Mouse (Mus musculus): ENCODE measurements at regions not wholly inside any gene's neighbourhood (a gene's known extent, or its start where the extent isn't known, plus 50 kb on each side); places are given as distances from the start of the nearest gene placed in this dataset.

DNA sequence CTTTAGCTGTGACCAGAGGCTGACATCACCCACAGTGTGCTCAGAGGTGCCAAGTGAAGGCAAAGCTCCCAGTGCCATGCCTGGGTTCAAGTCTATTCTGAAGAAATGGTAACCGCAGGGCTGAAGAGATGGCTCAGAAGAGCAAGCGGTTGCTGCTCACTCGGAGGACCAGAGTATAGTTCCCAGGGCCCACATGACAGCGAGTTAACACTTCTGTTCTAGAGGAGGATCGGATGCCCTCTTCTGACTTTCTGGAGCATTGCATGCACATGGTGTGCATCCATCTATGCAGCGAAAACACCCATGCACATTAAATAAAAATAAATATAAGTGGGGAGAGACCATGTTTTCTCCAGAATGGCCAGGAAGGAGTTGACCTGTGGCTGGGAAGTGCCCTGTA, 209.5 kb downstream of the Sorl1 start:
- no peak overlapping the region; the same call in 1 of the 2 replicates for H3K27ac ChIP-seq
- WGBS, result 93% methylated on average over 6 of the region's 6 CpGs
- no peaks in the 10 kb centered on the region for H3K9me3 ChIP-seq
- H3K36me3 ChIP-seq, result no peaks in the 10 kb centered on the region
- no peak for ATAC-seq (ENCODE audit: low FRiP score, low read depth)
- no peaks in the 10 kb centered on the region for H3K27me3 ChIP-seq
- H3K4me1 ChIP-seq, result peaks cover 41% of the 10 kb centered on the region
- no peak overlapping the region for H3K4me2 ChIP-seq (replicated peaks)
- H3K4me3 ChIP-seq, result no peak overlapping the region
- no peak overlapping the region for H3K9ac ChIP-seq

DNA sequence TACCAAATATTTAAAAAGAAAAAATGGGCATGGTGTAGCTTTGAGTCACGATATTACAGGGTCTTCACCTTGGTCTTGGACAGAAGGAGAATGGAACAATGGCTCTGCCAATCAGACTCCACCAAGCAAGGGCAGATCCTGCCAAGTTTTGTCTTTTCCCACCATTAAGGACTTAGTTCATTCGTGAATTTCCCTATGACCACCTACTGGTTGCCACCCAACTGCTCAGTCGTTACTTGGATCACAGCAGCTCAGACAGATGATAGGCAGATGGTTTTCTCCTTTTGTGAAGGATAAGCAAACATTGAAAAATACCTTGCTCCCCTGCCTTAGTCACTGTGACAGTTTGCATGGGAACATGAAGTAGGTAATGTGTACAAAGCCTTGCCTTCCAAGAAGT, 210.2 kb downstream of the Sorl1 start:
- H3K27ac ChIP-seq, result no peak overlapping the region; the same call in 1 of the 2 replicates
- no peak for ATAC-seq (ENCODE audit: low FRiP score, low read depth)
- no peaks in the 10 kb centered on the region for H3K9me3 ChIP-seq
- H3K4me1 ChIP-seq, result peaks cover 34% of the 10 kb centered on the region
- no peaks in the 10 kb centered on the region for H3K36me3 ChIP-seq
- 73% methylated on average over 3 of the region's 3 CpGs for WGBS
- no peak overlapping the region for H3K9ac ChIP-seq
- no peaks in the 10 kb centered on the region for H3K27me3 ChIP-seq
- no peak overlapping the region for H3K4me2 ChIP-seq (replicated peaks)
- no peak overlapping the region for H3K4me3 ChIP-seq

GRCm38 (mm10) chr9:41912482-41912881, 211.6 kb downstream of the Sorl1 start:
- Histone ChIP-seq H3K27ac (peak overlapping the region; percentile 87), H3K9ac (no peak overlapping the region), H3K4me2 (replicated peaks) (no peak overlapping the region), H3K36me3 (no peaks in the 10 kb centered on the region), H3K27me3 (no peaks in the 10 kb centered on the region), H3K4me3 (no peak overlapping the region), H3K4me1 (peaks cover 20% of the 10 kb centered on the region), H3K9me3 (no peaks in the 10 kb centered on the region)
- ATAC-seq (ENCODE audit: low FRiP score, low read depth), result peak; percentile 79
- WGBS, result 15% methylated on average over 5 of the region's 5 CpGs

DNA sequence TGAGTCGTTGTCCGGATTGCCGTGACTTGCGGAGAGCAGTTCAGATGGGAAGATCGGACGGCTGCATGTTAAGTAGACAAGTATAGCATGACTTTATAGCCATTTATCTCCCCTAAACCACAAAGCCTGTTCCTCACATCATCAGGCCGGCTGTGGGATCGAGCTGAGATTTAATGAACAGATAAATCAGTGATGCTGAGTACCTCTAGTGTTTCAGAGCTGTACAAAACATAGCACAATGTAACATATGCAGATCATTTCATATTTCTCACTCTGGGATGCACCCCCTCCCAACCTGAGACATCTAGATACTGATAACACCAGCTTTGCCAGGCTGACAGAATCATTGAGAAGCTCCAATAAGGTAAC, 223.5 kb downstream of the Sorl1 start:
- H3K9ac ChIP-seq, result 0 out of 2 replicates have a peak overlapping the region, but pooled peaks have one; percentile 2
- no peak overlapping the region for H3K4me3 ChIP-seq
- no peaks in the 10 kb centered on the region for H3K36me3 ChIP-seq
- no peak; the same call in none of the 2 replicates for ATAC-seq (ENCODE audit: low FRiP score, low read depth)
- peaks cover 34% of the 10 kb centered on the region for H3K4me1 ChIP-seq
- WGBS, result 34% methylated on average over 8 of the region's 8 CpGs
- no peaks in the 10 kb centered on the region for H3K27me3 ChIP-seq
- peak overlapping the region; percentile 27; the same call in 1 of the 2 replicates for H3K4me2 ChIP-seq (replicated peaks)
- H3K9me3 ChIP-seq, result no peaks in the 10 kb centered on the region
- peak overlapping the region; percentile 89 for H3K27ac ChIP-seq

GRCm38 (mm10) chr9:41899766-41900605, 224.1 kb downstream of the Sorl1 start:
- Histone ChIP-seq H3K4me2 (replicated peaks) (peak overlapping the region; percentile 27), H3K4me1 (peaks cover 34% of the 10 kb centered on the region), H3K36me3 (no peaks in the 10 kb centered on the region), H3K9me3 (no peaks in the 10 kb centered on the region), H3K4me3 (no peak overlapping the region), H3K9ac (no peak overlapping the region), H3K27ac (peak overlapping the region; percentile 89), H3K27me3 (no peaks in the 10 kb centered on the region)
- WGBS, result 29% methylated on average over 11 of the region's 11 CpGs
- ATAC-seq (ENCODE audit: low FRiP score, low read depth), result peak; percentile 76

DNA sequence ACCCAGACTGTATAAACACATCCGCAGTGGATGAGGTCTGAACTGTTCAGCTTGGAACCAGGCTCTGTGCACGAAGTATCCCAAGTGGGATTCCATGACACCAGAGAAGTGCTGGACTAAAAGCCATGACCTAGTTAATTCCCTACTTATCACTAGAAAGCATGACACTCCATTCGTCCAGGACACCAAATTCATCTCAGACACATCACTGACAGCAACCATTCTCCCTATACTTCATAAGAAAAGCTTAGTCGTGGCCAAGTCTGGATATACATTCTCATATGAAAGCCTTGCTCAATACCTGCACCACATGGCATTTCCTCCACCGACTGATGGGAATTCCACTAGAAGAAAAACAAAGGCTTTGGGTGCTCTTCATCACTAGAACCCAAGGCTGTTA, 229.0 kb downstream of the Sorl1 start:
- H3K4me2 ChIP-seq (replicated peaks), result no peak overlapping the region
- H3K9me3 ChIP-seq, result no peaks in the 10 kb centered on the region
- peaks cover 56% of the 10 kb centered on the region for H3K4me1 ChIP-seq
- no peaks in the 10 kb centered on the region for H3K27me3 ChIP-seq
- ATAC-seq (ENCODE audit: low FRiP score, low read depth), result no peak
- no peak overlapping the region for H3K9ac ChIP-seq
- WGBS, result 81% methylated on average over 5 of the region's 5 CpGs
- no peaks in the 10 kb centered on the region for H3K36me3 ChIP-seq
- H3K4me3 ChIP-seq, result no peak overlapping the region
- no peak overlapping the region for H3K27ac ChIP-seq

GRCm38 (mm10) chr9:41892841-41893240, 231.3 kb downstream of the Sorl1 start:
- Histone ChIP-seq H3K4me2 (replicated peaks) (no peak overlapping the region), H3K27ac (no peak overlapping the region), H3K36me3 (no peaks in the 10 kb centered on the region), H3K9me3 (no peaks in the 10 kb centered on the region), H3K9ac (no peak overlapping the region), H3K27me3 (no peaks in the 10 kb centered on the region), H3K4me3 (no peak overlapping the region), H3K4me1 (peaks cover 56% of the 10 kb centered on the region)
- WGBS, result 53% methylated on average over 3 of the region's 3 CpGs
- no peak for ATAC-seq (ENCODE audit: low FRiP score, low read depth)

GRCm38 (mm10) chr9:41891206-41891605, 232.9 kb downstream of the Sorl1 start:
- Histone ChIP-seq H3K27ac (peak overlapping the region; percentile 99), H3K27me3 (no peaks in the 10 kb centered on the region), H3K4me1 (peaks cover 56% of the 10 kb centered on the region), H3K9me3 (no peaks in the 10 kb centered on the region), H3K9ac (peak overlapping the region; percentile 72; the same call in 1 of the 2 replicates), H3K4me3 (no peak overlapping the region), H3K4me2 (replicated peaks) (peak overlapping the region; percentile 70), H3K36me3 (no peaks in the 10 kb centered on the region)
- WGBS, result 39% methylated on average over 7 of the region's 7 CpGs
- ATAC-seq (ENCODE audit: low FRiP score, low read depth), result no peak

DNA sequence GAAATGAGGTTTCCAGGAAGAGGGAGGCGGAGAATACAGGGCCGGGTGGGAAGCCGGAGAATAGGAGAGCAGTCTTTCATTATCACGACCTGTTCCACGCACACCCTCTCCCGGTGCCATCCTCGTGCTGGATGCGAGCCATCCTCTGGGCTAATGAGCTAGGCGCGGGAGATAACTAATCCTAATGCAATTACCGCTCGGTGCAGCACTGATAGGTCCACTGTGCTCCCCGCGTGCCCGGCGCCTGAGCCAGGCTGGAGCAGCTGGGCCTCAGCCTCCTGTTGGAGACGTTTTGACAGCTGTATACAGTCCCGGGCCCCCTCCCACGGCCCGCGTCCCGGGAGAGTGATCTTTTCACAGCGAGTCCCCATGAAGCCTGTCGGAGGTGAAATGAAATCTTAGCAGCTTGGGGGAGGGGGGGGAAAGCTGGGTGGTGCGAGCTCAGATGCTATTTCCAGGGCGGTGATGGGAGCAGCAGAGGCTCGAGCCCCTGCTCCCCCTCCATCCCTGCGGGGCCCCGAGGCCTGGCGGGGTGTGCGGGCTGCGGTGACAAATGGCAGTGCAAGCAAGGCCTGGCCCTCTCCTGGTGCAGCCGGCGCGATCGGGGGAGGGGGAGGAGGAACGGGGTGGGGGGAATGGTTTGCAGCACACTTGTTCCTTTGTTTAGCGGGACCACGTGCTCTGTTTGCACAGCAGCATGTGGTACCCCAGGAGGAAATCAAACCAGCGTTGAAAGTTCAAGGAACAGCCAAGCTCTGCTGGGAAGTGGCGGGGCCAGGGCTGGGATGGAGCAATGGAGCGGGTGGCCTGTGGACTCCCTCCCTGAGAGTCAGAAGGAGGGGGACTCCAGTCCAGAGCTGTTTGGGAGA, 233.6 kb downstream of the Sorl1 start:
- H3K27me3 ChIP-seq, result no peaks in the 10 kb centered on the region
- H3K27ac ChIP-seq, result peak overlapping the region; percentile 99
- H3K9ac ChIP-seq, result peak overlapping the region; percentile 72
- no peaks in the 10 kb centered on the region for H3K36me3 ChIP-seq
- H3K9me3 ChIP-seq, result no peaks in the 10 kb centered on the region
- H3K4me3 ChIP-seq, result peak overlapping the region; percentile 37
- peak overlapping the region; percentile 70 for H3K4me2 ChIP-seq (replicated peaks)
- 2% methylated on average over 42 of the region's 42 CpGs for WGBS
- peaks cover 56% of the 10 kb centered on the region for H3K4me1 ChIP-seq
- peak; percentile 93 for ATAC-seq (ENCODE audit: low FRiP score, low read depth)

- H3K27ac ChIP-seq, result peak overlapping the region; percentile 99
- ATAC-seq (ENCODE audit: low FRiP score, low read depth), result peak; percentile 79
- WGBS, result 35% methylated on average over 12 of the region's 12 CpGs
- no peaks in the 10 kb centered on the region for H3K27me3 ChIP-seq
- H3K36me3 ChIP-seq, result no peaks in the 10 kb centered on the region
- H3K9ac ChIP-seq, result peak overlapping the region; percentile 72; the same call in 1 of the 2 replicates
- H3K4me1 ChIP-seq, result peaks cover 56% of the 10 kb centered on the region
- H3K4me2 ChIP-seq (replicated peaks), result peak overlapping the region; percentile 70
- no peaks in the 10 kb centered on the region for H3K9me3 ChIP-seq
- peak overlapping the region; percentile 37 for H3K4me3 ChIP-seq
Observed at GRCm38 (mm10) chr9:41889568-41890272, 234.4 kb downstream of the Sorl1 start.

GRCm38 (mm10) chr9:41888616-41889150, 235.4 kb downstream of the Sorl1 start:
- Histone ChIP-seq H3K36me3 (no peaks in the 10 kb centered on the region), H3K9me3 (no peaks in the 10 kb centered on the region), H3K4me3 (no peak overlapping the region), H3K27me3 (no peaks in the 10 kb centered on the region), H3K4me1 (peaks cover 49% of the 10 kb centered on the region), H3K9ac (no peak overlapping the region), H3K4me2 (replicated peaks) (no peak overlapping the region), H3K27ac (peak overlapping the region; percentile 99)
- no peak for ATAC-seq (ENCODE audit: low FRiP score, low read depth)
- 54% methylated on average over 3 of the region's 3 CpGs for WGBS
